Mouse (Mus musculus) thymus, postnatal 25 days (tissue): Measurements from ENCODE around the gene Dppa5a.
"Not testable (repeated sequence)": the region's sequence is repeated elsewhere in the genome, so short reads cannot be mapped to it uniquely, and the experiment has no call there.

Source experiments
- DNase-seq: peaks from one replicate; pipeline ENCODE4 v3.0.0; 2022

Gene Dppa5a

GRCm38 (mm10) chr9:78367959-78368358 lies at the start of gene Dppa5a:
Dppa5a (minus strand) TSS chr9:78368177.
- DNase-seq = not testable (repeated sequence)

GRCm38 (mm10) chr9:78401596-78401995 lies 33.6 kb upstream of the Dppa5a start:
- no peak for DNase-seq

- no peak for DNase-seq
These were observed 32.6 kb upstream of the Dppa5a start for GRCm38 (mm10) chr9:78400570-78400969.

- no peak for DNase-seq
These were observed 28.5 kb upstream of the Dppa5a start for GRCm38 (mm10) chr9:78396517-78396916.

- DNase-seq = peak; percentile 37
These were observed 27.8 kb upstream of the Dppa5a start, which contains the start of gene Ddx43 for GRCm38 (mm10) chr9:78395630-78396351. Ddx43 (plus strand) TSS chr9:78395777.

- DNase-seq = no peak
These were observed 27.3 kb upstream of the Dppa5a start for GRCm38 (mm10) chr9:78395244-78395629.

GRCm38 (mm10) chr9:78394602-78395001 lies 26.6 kb upstream of the Dppa5a start:
- no peak for DNase-seq

GRCm38 (mm10) chr9:78393741-78394140 lies 25.8 kb upstream of the Dppa5a start:
- DNase-seq = no peak

- DNase-seq = no peak
These were observed 22.0 kb upstream of the Dppa5a start for GRCm38 (mm10) chr9:78389981-78390380.

- no peak for DNase-seq
These were observed 19.0 kb upstream of the Dppa5a start for GRCm38 (mm10) chr9:78386947-78387346.

GRCm38 (mm10) chr9:78385893-78386292 lies 17.9 kb upstream of the Dppa5a start:
- DNase-seq = no peak

- DNase-seq = no peak
These were observed 10.3 kb upstream of the Dppa5a start, which contains the start of gene Ooep for GRCm38 (mm10) chr9:78378113-78378785. Ooep (minus strand) TSS chr9:78378725.

- no peak for DNase-seq
These were observed 9.6 kb upstream of the Dppa5a start for GRCm38 (mm10) chr9:78377546-78377945.

- no peak for DNase-seq
These were observed 7.5 kb upstream of the Dppa5a start for GRCm38 (mm10) chr9:78375486-78375885.

- DNase-seq = no peak
These were observed 7.0 kb upstream of the Dppa5a start for GRCm38 (mm10) chr9:78374885-78375389.

GRCm38 (mm10) chr9:78374397-78374796 lies 6.4 kb upstream of the Dppa5a start:
- no peak for DNase-seq

GRCm38 (mm10) chr9:78372827-78373504 lies 5.0 kb upstream of the Dppa5a start:
- no peak for DNase-seq

GRCm38 (mm10) chr9:78371441-78371840 lies 3.5 kb upstream of the Dppa5a start:
- DNase-seq = no peak

GRCm38 (mm10) chr9:78369786-78370185 lies 1.8 kb upstream of the Dppa5a start:
- no peak for DNase-seq

GRCm38 (mm10) chr9:78369349-78369748 lies 1.4 kb upstream of the Dppa5a start:
- no peak for DNase-seq

- DNase-seq = no peak
These were observed 805 bp upstream of the Dppa5a start for GRCm38 (mm10) chr9:78368671-78369293.

- no peak for DNase-seq
These were observed 2.0 kb downstream of the Dppa5a start for GRCm38 (mm10) chr9:78365850-78366544.
